Mouse (Mus musculus) heart, adult 2 months (tissue): ENCODE data around the gene Mlkl. TPM values are rescaled to one million over a fixed set of nuclear protein-coding genes. Genes with fewer than 3 reads are reported as not detected.
"Not testable (repeated sequence)": the region's sequence is repeated elsewhere in the genome, so short reads cannot be mapped to it uniquely, and the experiment has no call there.

Experiments
- DNase-seq, 2 experiments: peaks; one replicate each; pipeline ENCODE4 v3.0.0; 2021
- H3K27ac ChIP-seq: fragments of 200-600 bp; 2 replicates; pipeline ENCODE4 v1.8.1; 2022
- H3K27me3 ChIP-seq: fragments of 200-500 bp; 2 replicates; pipeline ENCODE4 v1.6.1; 2012; ENCODE audit warnings: mild to moderate bottlenecking, low read length, inconsistent platforms, mixed read lengths; ENCODE audit not compliant: control insufficient read depth, insufficient read depth
- H3K36me3 ChIP-seq: fragments of 200-500 bp; 2 replicates; pipeline ENCODE4 v1.6.1; 2012; ENCODE audit warnings: low read length, inconsistent platforms; ENCODE audit not compliant: control insufficient read depth, insufficient read depth
- H3K4me1 ChIP-seq: fragments of 200-500 bp; 2 replicates; pipeline ENCODE4 v1.6.1; 2011; ENCODE audit warnings: low read length; ENCODE audit not compliant: control insufficient read depth, insufficient read depth
- H3K4me3 ChIP-seq: fragments of 200-600 bp; 2 replicates; pipeline ENCODE4 v1.8.1; 2022
- H3K79me2 ChIP-seq: fragments of 200-500 bp; replicated peaks from 2 replicates; pipeline ENCODE4 v1.6.1; 2012; ENCODE audit warnings: mild to moderate bottlenecking, inconsistent platforms, low read length, moderate library complexity, mixed read lengths; ENCODE audit not compliant: control insufficient read depth, insufficient read depth
- H3K9ac ChIP-seq: fragments of 200-500 bp; 2 replicates; pipeline ENCODE4 v1.6.1; 2012; ENCODE audit warnings: low read depth, mild to moderate bottlenecking, control low read depth, inconsistent platforms, low read length, mixed read lengths
- CTCF ChIP-seq: fragments of 200-600 bp; IDR thresholded peaks from 2 replicates; pipeline ENCODE4 v1.8.1; 2022; ENCODE audit warnings: antibody characterized with exemption, mild to moderate bottlenecking, moderate library complexity
- EP300 ChIP-seq: fragments of 200-500 bp; IDR thresholded peaks from 2 replicates; pipeline ENCODE4 v1.6.1; 2011; ENCODE audit warnings: low read depth, low read length, control low read depth; ENCODE audit not compliant: insufficient read depth
- POLR2A ChIP-seq: fragments of 200-500 bp; IDR thresholded peaks from 2 replicates; pipeline ENCODE4 v1.6.1; 2011; ENCODE audit warnings: mild to moderate bottlenecking, low read depth, low read length, control low read depth; ENCODE audit not compliant: insufficient read depth
- WGBS: fragments of 180-500 bp; shearing (Covaris S2); methylation state at CpG from one replicate; pipeline ENCODE4 v1.1.7; 2018; 5-methylcytosine and 5-hydroxymethylcytosine counted together
- intact Hi-C: fragments of 180-260 bp; cut with DNase I; formaldehyde crosslinking; loops from one replicate; pipeline ENCODE4 v1.15.1; 2025
- polyA plus RNA-seq: library from polyadenylated mRNA; depleted of rRNA; stranded (reverse); fragments of >200 nt; gene quantifications from 2 replicates; pipeline ENCODE4 v1.2.3, GENCODE M21; 2012
- total RNA-seq, 2 experiments: library from RNA; stranded (reverse); gene quantifications; 2 replicates each; pipeline ENCODE4 v1.2.3; 2021

Gene Mlkl
- total and polyA plus RNA-seq, 3 experiments = 1.1 to 2.8 (median 2.8) TPM

GRCm38 (mm10) chr8:111305031-111305730, 32.8 kb downstream of the Mlkl start:
- H3K4me3 ChIP-seq = no peak overlapping the region
- no peaks in the 10 kb centered on the region for H3K4me1 ChIP-seq
- H3K36me3 ChIP-seq = no peaks in the 10 kb centered on the region
- intact Hi-C loops = no loop called here
- TF ChIP-seq POLR2A (no peak), EP300 (no peak), CTCF (no peak)
- H3K27me3 ChIP-seq = no peaks in the 10 kb centered on the region
- 26% methylated on average over 5 of the region's 5 CpGs for WGBS
- H3K9ac ChIP-seq = no peak overlapping the region
- peak; percentile 23 to 31 for DNase-seq
- H3K79me2 ChIP-seq = no peaks in the 10 kb centered on the region
- no peak overlapping the region; the same call in 1 of the 2 replicates for H3K27ac ChIP-seq

- Histone ChIP-seq H3K4me3 (no peak overlapping the region), H3K27ac (no peak overlapping the region), H3K79me2 (0 out of 2 replicates have a peak, but pooled peaks cover 2% of the 10 kb centered on the region), H3K36me3 (no peaks in the 10 kb centered on the region), H3K9ac (no peak overlapping the region), H3K4me1 (no peaks in the 10 kb centered on the region), H3K27me3 (no peaks in the 10 kb centered on the region)
- WGBS = 91% methylated on average over 3 of the region's 3 CpGs
- intact Hi-C loops = no loop called here
- no peak for TF ChIP-seq POLR2A
- DNase-seq = no peak
These were observed 33.6 kb downstream of the Mlkl start for GRCm38 (mm10) chr8:111304359-111304758.

- H3K36me3 ChIP-seq, H3K27ac ChIP-seq, DNase-seq, H3K9ac ChIP-seq, H3K27me3 ChIP-seq, H3K4me1 ChIP-seq, H3K4me3 ChIP-seq, H3K79me2 ChIP-seq, intact Hi-C loops: not testable (repeated sequence)
- WGBS = 66% methylated on average over 5 of the region's 5 CpGs
These were observed 34.7 kb downstream of the Mlkl start for GRCm38 (mm10) chr8:111303076-111303803.

- no peak overlapping the region for H3K9ac ChIP-seq
- no peaks in the 10 kb centered on the region for H3K4me1 ChIP-seq
- H3K79me2 ChIP-seq = 0 out of 2 replicates have a peak, but pooled peaks cover 2% of the 10 kb centered on the region
- DNase-seq = peak in 1 of 2 experiments; percentile 25
- no peak overlapping the region for H3K27ac ChIP-seq
- H3K36me3 ChIP-seq = peaks cover 10% of the 10 kb centered on the region
- intact Hi-C loops = no loop called here
- H3K27me3 ChIP-seq = no peaks in the 10 kb centered on the region
- TF ChIP-seq EP300 (no peak), CTCF (peak; percentile 56)
- WGBS = 56% methylated on average over 11 of the region's 11 CpGs
- peak overlapping the region; percentile 11; the same call in 1 of the 2 replicates for H3K4me3 ChIP-seq
These were observed 37.1 kb downstream of the Mlkl start for GRCm38 (mm10) chr8:111300597-111301546.

GRCm38 (mm10) chr8:111299821-111300568, 38.0 kb downstream of the Mlkl start, which contains the start of gene Rfwd3:
TSS of gene Rfwd3 (minus strand) at chr8:111300222.
- peak within 1 kb of the TSS; percentile 93 for H3K27ac ChIP-seq
- peak; percentile 95 to 98 for DNase-seq
- H3K36me3 ChIP-seq = peaks cover 13% of the 10 kb centered on the region
- H3K27me3 ChIP-seq = no peaks in the 10 kb centered on the region
- TF ChIP-seq POLR2A (peak; percentile 84), CTCF (peak; percentile 42), EP300 (no peak)
- peak within 1 kb of the TSS; percentile 86 for H3K4me3 ChIP-seq
- intact Hi-C loops = loop anchor here (2.0 kb wide), 1 partner anchor 41 kb away; the partner anchor contains the start of gene Glg1
- peak within 1 kb of the TSS; percentile 94 for H3K9ac ChIP-seq
- H3K4me1 ChIP-seq = no peaks in the 10 kb centered on the region
- under 1% methylated on average over 67 of the region's 67 CpGs for WGBS
- 0 out of 2 replicates have a peak, but pooled peaks cover 2% of the 10 kb centered on the region for H3K79me2 ChIP-seq
